Mouse (Mus musculus): Measurements from ENCODE around the gene Trpm2. TPM values are rescaled to one million over a fixed set of nuclear protein-coding genes. Genes with fewer than 3 reads are reported as not detected.
A peak's percentile ranks its signal among the peaks of the same experiment; 100 is the strongest.

Gene Trpm2
- polyA plus RNA-seq, 1 experiment from 2014 or later = 0.19 TPM

DNA sequence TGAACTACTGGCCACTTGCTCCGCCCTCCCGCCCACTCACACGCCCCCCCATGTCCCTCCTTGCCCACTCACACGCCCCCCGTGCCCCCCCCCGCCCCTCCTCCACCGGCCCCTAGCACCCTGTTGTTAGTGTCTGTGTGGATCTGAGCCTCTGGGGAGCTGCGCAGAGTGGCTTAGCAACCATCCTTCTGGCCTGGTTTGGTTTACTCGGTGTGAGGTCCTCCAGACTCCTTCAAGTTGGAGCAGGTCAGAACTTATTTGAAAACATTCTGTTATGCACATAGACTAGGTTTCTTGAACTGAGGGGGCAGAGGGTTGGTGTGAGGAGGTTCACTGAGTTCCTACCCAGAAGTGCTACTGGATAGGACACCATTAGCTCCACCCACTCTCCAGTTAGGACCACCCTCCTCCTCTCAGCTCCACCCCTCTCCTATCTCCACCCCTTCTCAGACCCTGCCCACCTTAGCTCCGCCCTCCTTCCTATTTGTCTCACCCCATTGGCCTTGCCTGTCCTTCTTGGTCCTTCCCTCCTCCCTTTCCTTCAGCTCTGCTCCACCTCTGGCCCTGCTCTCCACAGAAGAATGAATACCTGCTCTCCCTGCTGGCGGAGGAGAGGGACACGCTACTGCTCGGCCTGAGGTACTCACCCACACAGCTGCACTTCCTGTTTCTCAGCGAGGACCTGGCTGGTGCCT, 106.1 kb downstream of the Trpm2 start:
- Histone ChIP-seq H3K4me3 (peak overlapping the region; percentile 16), H3K27ac (replicated peaks) (no peak overlapping the region), H3K9me3 (no peaks in the 10 kb centered on the region), H3K4me2 (peak overlapping the region; percentile 50), H3K36me3 (no peaks in the 10 kb centered on the region), H3K4me1 (no peaks in the 10 kb centered on the region), H3K9ac (no peak overlapping the region), H3K27me3 (replicated peaks) (peaks cover 24% of the 10 kb centered on the region)
- 26% methylated on average over 13 of the region's 14 CpGs for WGBS
- no peak for ATAC-seq (ENCODE audit: extremely low read depth, insufficient number of reproducible peaks, low FRiP score, low TSS enrichment)

DNA sequence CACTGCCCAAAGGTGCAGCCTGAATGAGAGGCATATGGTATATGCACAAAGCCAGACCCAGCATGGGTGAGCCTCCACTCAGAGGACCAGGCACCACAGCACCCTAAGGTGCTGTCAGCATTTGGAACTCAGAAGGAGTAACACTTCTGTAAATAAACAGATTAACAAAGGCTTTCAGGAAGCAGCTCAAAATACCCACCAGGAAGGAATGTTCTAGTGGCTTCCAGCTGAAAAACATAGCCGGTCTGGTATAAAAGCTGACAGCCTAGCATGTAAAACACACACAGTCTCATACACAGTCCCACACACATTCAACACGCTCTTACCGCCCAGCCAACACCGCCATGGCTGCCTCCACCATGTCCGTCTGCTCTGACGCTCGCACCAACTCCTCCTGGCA, 108.7 kb downstream of the Trpm2 start, which contains the start of gene Gm3285:
Gm3285 (plus strand) TSS at position 301 of the 400 bp plus-strand sequence.
- WGBS = 43% methylated on average over 7 of the region's 7 CpGs

More for the DNA sequence above, 108.7 kb downstream of the Trpm2 start, which contains the start of gene Gm3285:
- H3K4me2 ChIP-seq = no peak within 1 kb of the TSS
- no peaks in the 10 kb centered on the region for H3K9me3 ChIP-seq
- no peak for ATAC-seq (ENCODE audit: extremely low read depth, insufficient number of reproducible peaks, low FRiP score, low TSS enrichment)
- no peak within 1 kb of the TSS for H3K9ac ChIP-seq
- H3K27ac ChIP-seq (replicated peaks) = no peak within 1 kb of the TSS
- H3K36me3 ChIP-seq = no peaks in the 10 kb centered on the region
- no peak within 1 kb of the TSS for H3K4me3 ChIP-seq
- peaks cover 21% of the 10 kb centered on the region for H3K27me3 ChIP-seq (replicated peaks)
- H3K4me1 ChIP-seq = no peaks in the 10 kb centered on the region

Other genes starting within 250 kb of the Trpm2 start
- gene Krtap12-1, start 250.0 kb downstream of the Trpm2 start, polyA plus RNA-seq (2015; fragmentation: Nextera tagmentation; extraction: Ambion mirVana) = not detected in 2 replicates
- not detected in 2 replicates for gene Gm10100, start 244.1 kb downstream of the Trpm2 start, polyA plus RNA-seq (2015; fragmentation: Nextera tagmentation; extraction: Ambion mirVana)
- gene Gm18596, start 227.9 kb downstream of the Trpm2 start, polyA plus RNA-seq (2015; fragmentation: Nextera tagmentation; extraction: Ambion mirVana) = not detected in 2 replicates
- gene Gm9736, start 219.2 kb downstream of the Trpm2 start, polyA plus RNA-seq (2015; fragmentation: Nextera tagmentation; extraction: Ambion mirVana) = not detected in 2 replicates
- not detected in 2 replicates for gene Gm3233, start 210.9 kb downstream of the Trpm2 start, polyA plus RNA-seq (2015; fragmentation: Nextera tagmentation; extraction: Ambion mirVana)
- not detected in 2 replicates for gene Gm3238, start 199.2 kb downstream of the Trpm2 start, polyA plus RNA-seq (2015; fragmentation: Nextera tagmentation; extraction: Ambion mirVana)
- gene Gm7138, start 193.6 kb downstream of the Trpm2 start, polyA plus RNA-seq (2015; fragmentation: Nextera tagmentation; extraction: Ambion mirVana) = not detected in 2 replicates
- gene Gm3250, start 188.0 kb downstream of the Trpm2 start, polyA plus RNA-seq (2015; fragmentation: Nextera tagmentation; extraction: Ambion mirVana) = not detected in 2 replicates
- gene Gm7137, start 182.4 kb downstream of the Trpm2 start, polyA plus RNA-seq (2015; fragmentation: Nextera tagmentation; extraction: Ambion mirVana) = not detected in 2 replicates
- not detected in 2 replicates for gene Gm9639, start 175.5 kb downstream of the Trpm2 start, polyA plus RNA-seq (2015; fragmentation: Nextera tagmentation; extraction: Ambion mirVana)
- gene Gm19668, start 171.4 kb downstream of the Trpm2 start, polyA plus RNA-seq (2015; fragmentation: Nextera tagmentation; extraction: Ambion mirVana) = not detected in 2 replicates
- gene Gm9507, start 158.7 kb downstream of the Trpm2 start, polyA plus RNA-seq (2015; fragmentation: Nextera tagmentation; extraction: Ambion mirVana) = not detected in 2 replicates
- not detected in 2 replicates for gene Gm2696, start 155.9 kb downstream of the Trpm2 start, polyA plus RNA-seq (2015; fragmentation: Nextera tagmentation; extraction: Ambion mirVana)
- gene Krtap10-4, start 143.5 kb downstream of the Trpm2 start, polyA plus RNA-seq (2015; fragmentation: Nextera tagmentation; extraction: Ambion mirVana) = not detected in 2 replicates
- not detected in 2 replicates for gene Krtap10-10, start 134.6 kb downstream of the Trpm2 start, polyA plus RNA-seq (2015; fragmentation: Nextera tagmentation; extraction: Ambion mirVana)
- not detected in 2 replicates for gene Gm36176, start 123.8 kb downstream of the Trpm2 start, polyA plus RNA-seq (2015; fragmentation: Nextera tagmentation; extraction: Ambion mirVana)
- gene Gm10318, start 117.7 kb downstream of the Trpm2 start, polyA plus RNA-seq (2015; fragmentation: Nextera tagmentation; extraction: Ambion mirVana) = not detected in 2 replicates
- gene Gm3285, start 108.6 kb downstream of the Trpm2 start, polyA plus RNA-seq (2015; fragmentation: Nextera tagmentation; extraction: Ambion mirVana) = not detected in 2 replicates
- 1.8 and 2.0 TPM in 2 replicates for gene Lrrc3, start 68.0 kb downstream of the Trpm2 start, polyA plus RNA-seq (2015; fragmentation: Nextera tagmentation; extraction: Ambion mirVana)
- gene 1810043G02Rik, start 8.0 kb upstream of the Trpm2 start, polyA plus RNA-seq (2015; fragmentation: Nextera tagmentation; extraction: Ambion mirVana) = 16.3 and 18.0 TPM in 2 replicates
- 190 and 214 TPM in 2 replicates for gene Pfkl, start 39.5 kb upstream of the Trpm2 start, polyA plus RNA-seq (2015; fragmentation: Nextera tagmentation; extraction: Ambion mirVana)
- gene Dnmt3l, start 71.4 kb upstream of the Trpm2 start, polyA plus RNA-seq (2015; fragmentation: Nextera tagmentation; extraction: Ambion mirVana) = 0.13 and 0.37 TPM in 2 replicates
- gene Aire, start 73.0 kb upstream of the Trpm2 start, polyA plus RNA-seq (2015; fragmentation: Nextera tagmentation; extraction: Ambion mirVana) = not detected in 2 replicates
- gene Icosl, start 98.7 kb upstream of the Trpm2 start, polyA plus RNA-seq (2015; fragmentation: Nextera tagmentation; extraction: Ambion mirVana) = 1.3 and 1.8 TPM in 2 replicates
- gene D10Jhu81e, start 199.2 kb upstream of the Trpm2 start, polyA plus RNA-seq (2015; fragmentation: Nextera tagmentation; extraction: Ambion mirVana) = 46.2 and 48.3 TPM in 2 replicates
- gene Pwp2, start 214.6 kb upstream of the Trpm2 start, polyA plus RNA-seq (2015; fragmentation: Nextera tagmentation; extraction: Ambion mirVana) = 10.8 and 11.1 TPM in 2 replicates

Data from heart, embryonic 13.5 days (tissue).